Mouse (Mus musculus) limb, embryonic 14.5 days (tissue): ENCODE results near the gene Slc6a18. TPM values are rescaled to one million over a fixed set of nuclear protein-coding genes. Genes with fewer than 3 reads are reported as not detected.

Experiments used
- ATAC-seq: fragments of 200-750 bp; cut with Nextera tagmentation; 2 replicates; pipeline ENCODE4 v1.8.0; 2017; ENCODE audit warnings: low read depth, moderate number of reproducible peaks, moderate TSS enrichment; ENCODE audit not compliant: low FRiP score
- DNase-seq: peaks from one replicate; pipeline ENCODE4 v3.0.0-alpha.2; 2015; ENCODE audit warnings: low spot score
- H3K27ac ChIP-seq: fragments of 300-500 bp; sonication (generic); replicated peaks from 2 replicates; pipeline ENCODE4 v1.5.1; 2014; ENCODE audit warnings: low read depth, mild to moderate bottlenecking, low read length, moderate library complexity, mixed read lengths
- H3K27me3 ChIP-seq: fragments of 300-500 bp; sonication (generic); 2 replicates; pipeline ENCODE4 v1.6.1; 2014; ENCODE audit warnings: low read length, mixed read lengths; ENCODE audit not compliant: control insufficient read depth, insufficient read depth
- H3K36me3 ChIP-seq: fragments of 300-500 bp; sonication (generic); 2 replicates; pipeline ENCODE4 v1.6.1; 2014; ENCODE audit warnings: mild to moderate bottlenecking, low read length, moderate library complexity, mixed read lengths; ENCODE audit not compliant: control insufficient read depth, insufficient read depth
- H3K4me1 ChIP-seq: fragments of 300-500 bp; sonication (generic); 2 replicates; pipeline ENCODE4 v1.6.1; 2014; ENCODE audit warnings: antibody characterized with exemption, low read length, mixed read lengths; ENCODE audit not compliant: control insufficient read depth, insufficient read depth
- H3K4me2 ChIP-seq: fragments of 300-500 bp; sonication (generic); replicated peaks from 2 replicates; pipeline ENCODE4 v1.6.1; 2014; ENCODE audit warnings: low read depth, mild to moderate bottlenecking, low read length, moderate library complexity; ENCODE audit not compliant: severe bottlenecking
- H3K4me3 ChIP-seq: fragments of 300-500 bp; sonication (generic); replicated peaks from 2 replicates; pipeline ENCODE4 v1.5.1; 2014; ENCODE audit warnings: low read length
- H3K9ac ChIP-seq: fragments of 300-500 bp; sonication (generic); 2 replicates; pipeline ENCODE4 v1.6.1; 2014; ENCODE audit warnings: mild to moderate bottlenecking, low read depth, low read length, moderate library complexity; ENCODE audit not compliant: severe bottlenecking
- H3K9me3 ChIP-seq: fragments of 300-500 bp; sonication (generic); 2 replicates; pipeline ENCODE4 v1.6.1; 2016; ENCODE audit warnings: low read length; ENCODE audit not compliant: control insufficient read depth
- POLR2A ChIP-seq: fragments of 200-500 bp; IDR thresholded peaks from 2 replicates; pipeline ENCODE4 v1.8.0; 2012; ENCODE audit warnings: inconsistent platforms, mild to moderate bottlenecking, moderate library complexity, borderline replicate concordance; ENCODE audit not compliant: insufficient read depth, insufficient read length; ENCODE audit errors: extremely low read depth
- WGBS: fragments of 180-500 bp; shearing (Covaris S2); extraction: QIAGEN DNeasy Blood & Tissue Kit; methylation state at CpG from one replicate; pipeline ENCODE4 v1.1.7; 2014; 5-methylcytosine and 5-hydroxymethylcytosine counted together
- polyA plus RNA-seq, 2 experiments: library from polyadenylated mRNA; depleted of rRNA in 1 of 2; stranded (reverse) in 1 of 2; unstranded in 1 of 2; fragments of >200 nt; fragmentation: Nextera tagmentation in 1 of 2; extraction: Ambion mirVana in 1 of 2; gene quantifications; 2 replicates each; pipeline versions ENCODE4 v1.2.1 to v1.2.3; 2012 to 2014

Gene Slc6a18
- polyA plus RNA-seq, 2 experiments: 0.14 TPM; not detected in 1

GRCm38 (mm10) chr13:73688934-73689333, 11.1 kb upstream of the Slc6a18 start:
- Histone ChIP-seq H3K4me3 (no peak overlapping the region), H3K36me3 (no peaks in the 10 kb centered on the region), H3K27me3 (no peaks in the 10 kb centered on the region), H3K4me1 (no peaks in the 10 kb centered on the region), H3K4me2 (no peak overlapping the region), H3K9me3 (no peaks in the 10 kb centered on the region), H3K9ac (no peak overlapping the region), H3K27ac (no peak overlapping the region)
- WGBS: 75% methylated on average over 4 of the region's 4 CpGs
- no peak for TF ChIP-seq POLR2A
- no peak for DNase-seq
- ATAC-seq: no peak

- H3K9me3 ChIP-seq: no peaks in the 10 kb centered on the region
- no peak overlapping the region for H3K4me3 ChIP-seq
- no peak for DNase-seq
- 48% methylated on average over 3 of the region's 3 CpGs for WGBS
- no peak overlapping the region for H3K4me2 ChIP-seq
- no peaks in the 10 kb centered on the region for H3K27me3 ChIP-seq
- TF ChIP-seq POLR2A: no peak
- H3K4me1 ChIP-seq: no peaks in the 10 kb centered on the region
- ATAC-seq: no peak
- no peak overlapping the region for H3K27ac ChIP-seq
- H3K36me3 ChIP-seq: no peaks in the 10 kb centered on the region
- no peak overlapping the region for H3K9ac ChIP-seq
Measured at GRCm38 (mm10) chr13:73687601-73688000, 9.8 kb upstream of the Slc6a18 start.

DNA sequence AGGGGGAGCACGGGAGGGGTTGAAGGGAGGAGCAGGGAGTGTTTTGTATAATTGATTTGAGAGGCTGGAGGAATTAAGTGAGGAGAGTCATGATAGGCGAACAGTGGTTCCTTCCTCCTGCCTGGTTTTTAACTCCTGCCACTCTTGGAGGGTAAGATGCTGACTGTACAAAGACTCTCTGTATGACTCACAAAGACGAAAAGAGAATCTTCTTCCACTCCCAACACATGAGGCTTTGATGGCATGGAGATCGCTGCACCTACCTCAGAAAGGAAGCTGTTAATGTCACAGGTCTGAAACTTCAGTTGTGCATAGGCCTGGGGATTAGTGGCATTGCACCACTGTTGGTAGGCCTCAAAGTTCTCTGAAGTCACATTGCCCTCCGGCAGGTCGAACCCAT, 7.7 kb upstream of the Slc6a18 start:
- DNase-seq (no peak), ATAC-seq (no peak)
- no peak overlapping the region for H3K27ac ChIP-seq
- no peaks in the 10 kb centered on the region for H3K9me3 ChIP-seq
- H3K36me3 ChIP-seq: no peaks in the 10 kb centered on the region
- H3K4me2 ChIP-seq: no peak overlapping the region
- no peaks in the 10 kb centered on the region for H3K4me1 ChIP-seq
- 78% methylated on average over 6 of the region's 6 CpGs for WGBS
- no peak overlapping the region for H3K4me3 ChIP-seq
- H3K9ac ChIP-seq: no peak overlapping the region
- no peak for TF ChIP-seq POLR2A
- no peaks in the 10 kb centered on the region for H3K27me3 ChIP-seq

DNA sequence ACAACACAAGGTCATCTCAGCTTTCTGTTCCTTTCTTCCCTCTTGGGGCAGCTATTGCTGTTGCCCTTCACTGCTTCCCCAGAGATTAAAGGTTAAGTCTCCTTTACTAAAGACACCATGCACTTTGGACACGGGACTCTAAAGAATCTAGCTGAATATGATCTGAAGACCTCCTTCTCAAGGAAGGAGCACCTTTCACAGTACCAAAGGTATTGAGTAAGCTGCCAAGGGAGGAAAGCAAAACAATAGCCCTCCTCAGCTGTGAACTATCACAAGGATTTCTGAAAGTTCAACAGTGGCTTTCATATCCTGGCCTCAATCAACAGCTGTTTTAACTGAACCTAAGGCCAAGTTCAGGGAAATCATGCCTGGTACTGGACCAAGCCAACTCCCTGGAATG, 6.6 kb upstream of the Slc6a18 start:
- H3K4me1 ChIP-seq: no peaks in the 10 kb centered on the region
- no peak overlapping the region for H3K27ac ChIP-seq
- H3K4me3 ChIP-seq: no peak overlapping the region
- DNase-seq (no peak), ATAC-seq (no peak)
- H3K9me3 ChIP-seq: no peaks in the 10 kb centered on the region
- H3K4me2 ChIP-seq: no peak overlapping the region
- TF ChIP-seq POLR2A: no peak
- WGBS: 83% methylated on average over 1 of the region's 1 CpGs
- no peaks in the 10 kb centered on the region for H3K27me3 ChIP-seq
- H3K36me3 ChIP-seq: no peaks in the 10 kb centered on the region
- no peak overlapping the region for H3K9ac ChIP-seq

GRCm38 (mm10) chr13:73683682-73684081, 5.9 kb upstream of the Slc6a18 start:
- 86% methylated on average over 11 of the region's 11 CpGs for WGBS
- no peak overlapping the region for H3K9ac ChIP-seq
- H3K4me2 ChIP-seq: no peak overlapping the region
- H3K27me3 ChIP-seq: no peaks in the 10 kb centered on the region
- no peak overlapping the region for H3K27ac ChIP-seq
- no peak for TF ChIP-seq POLR2A
- H3K4me3 ChIP-seq: no peak overlapping the region
- H3K4me1 ChIP-seq: no peaks in the 10 kb centered on the region
- no peaks in the 10 kb centered on the region for H3K36me3 ChIP-seq
- no peaks in the 10 kb centered on the region for H3K9me3 ChIP-seq
- ATAC-seq (no peak), DNase-seq (no peak)

GRCm38 (mm10) chr13:73682226-73682625, 4.4 kb upstream of the Slc6a18 start:
- H3K9me3 ChIP-seq: no peaks in the 10 kb centered on the region
- ATAC-seq (no peak), DNase-seq (no peak)
- no peaks in the 10 kb centered on the region for H3K27me3 ChIP-seq
- no peak overlapping the region for H3K9ac ChIP-seq
- TF ChIP-seq POLR2A: no peak
- no peaks in the 10 kb centered on the region for H3K36me3 ChIP-seq
- 90% methylated on average over 2 of the region's 2 CpGs for WGBS
- H3K4me1 ChIP-seq: no peaks in the 10 kb centered on the region
- no peak overlapping the region for H3K4me3 ChIP-seq
- H3K4me2 ChIP-seq: no peak overlapping the region
- no peak overlapping the region for H3K27ac ChIP-seq
